ENCODE assay signal across 5 mouse cellular contexts in the genomic region with DNA sequence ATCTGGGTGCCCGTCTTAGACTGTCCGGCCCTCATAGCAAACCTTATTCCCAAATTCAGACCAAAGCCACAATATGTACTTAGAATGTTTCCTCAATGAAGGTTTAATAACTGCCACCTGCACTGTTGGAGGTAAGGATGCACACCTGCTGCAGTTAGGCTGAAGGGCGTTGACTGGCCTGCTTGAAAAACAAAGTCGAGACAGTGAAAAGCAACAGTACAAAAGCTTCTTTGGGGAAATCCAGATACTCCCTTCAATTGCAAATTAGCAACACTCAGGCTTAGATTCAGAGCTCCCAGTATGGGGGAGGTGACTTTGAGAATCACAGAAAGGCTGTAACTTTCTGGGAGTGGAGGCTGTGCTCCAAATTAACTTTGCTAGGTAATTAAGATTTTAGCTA.
DNase-seq lines count a peak whose midpoint lies in the region; TF ChIP-seq lines count a peak whose summit lies in the region.
"Not testable (repeated sequence)": the region's sequence is repeated elsewhere in the genome, so short reads cannot be mapped to it uniquely, and the experiment has no call there.

No protein-coding gene starts in this region.

- TF ChIP-seq POLR2A in ES-Bruce4 (IDR thresholded peaks at IDR 0.05; ENCODE audit: insufficient read depth, low read length), result not testable (repeated sequence)

- peak; percentile 74 for TF ChIP-seq EP300 in ES-Bruce4 (IDR thresholded peaks at IDR 0.05; ENCODE audit: insufficient read depth, low read depth, low read length)

- H3K27me3 ChIP-seq in ES-Bruce4 (ENCODE audit: control insufficient read depth, insufficient read depth, low read length, poor library complexity, severe bottlenecking), result not testable (repeated sequence)

- not testable (repeated sequence) for H3K9ac ChIP-seq in ES-Bruce4 (ENCODE audit: low read depth, poor library complexity, severe bottlenecking); ES-E14 (ENCODE audit: insufficient read depth, low read depth, low read length, poor library complexity, severe bottlenecking)

- peak overlapping the region; percentile 45; the same call in 1 of the 2 replicates for H3K27ac ChIP-seq in ES-Bruce4 (ENCODE audit: insufficient read depth, low read length)
- peak overlapping the region; percentile 47; the same call in 1 of the 2 replicates for H3K27ac ChIP-seq in ES-E14 (ENCODE audit: insufficient read depth, low read depth, low read length, poor library complexity, severe bottlenecking)

- H3K36me3 ChIP-seq in ES-Bruce4 (ENCODE audit: control insufficient read depth, insufficient read depth, low read length, poor library complexity, severe bottlenecking); ES-E14 (ENCODE audit: control insufficient read depth, insufficient read depth, low read length, poor library complexity, severe bottlenecking): not testable (repeated sequence)

- peak; percentile 91 for DNase-seq in ES-CJ7 (ENCODE audit: low read depth, low spot score)
- DNase-seq in ES-E14 (ENCODE audit: low read depth, low spot score), result not testable (repeated sequence)
- peak; percentile 95 for DNase-seq in R1 (ENCODE audit: low read depth, low spot score)
- peak; percentile 76 for DNase-seq in ZHBTc4 (ENCODE audit: low read depth, low spot score)

- H3K4me1 ChIP-seq in ES-Bruce4 (ENCODE audit: control insufficient read depth, insufficient read depth, low read length); ES-E14 (ENCODE audit: control insufficient read depth in 2 of 2, insufficient read depth in 2 of 2, low read length in 2 of 2, poor library complexity in 1 of 2): not testable (repeated sequence)

- peaks cover 24% of the 10 kb centered on the region for H3K9me3 ChIP-seq in ES-Bruce4 (replicated peaks; ENCODE audit: control insufficient read depth, insufficient read depth, low read length, poor library complexity, severe bottlenecking)
- not testable (repeated sequence) for H3K9me3 ChIP-seq in ES-E14 (ENCODE audit: control insufficient read depth, insufficient read depth, low read depth, low read length)

- not testable (repeated sequence) for H3K4me3 ChIP-seq in ES-Bruce4 (ENCODE audit: low read depth, low read length); ES-E14 (ENCODE audit: insufficient read depth in 1 of 2, low read depth in 1 of 2, low read length in 2 of 2, poor library complexity in 1 of 2, severe bottlenecking in 1 of 2)

- TF ChIP-seq CTCF in ES-Bruce4 (IDR thresholded peaks at IDR 0.05; ENCODE audit: low read depth, low read length), result not testable (repeated sequence)

- in situ Hi-C loops in ES-E14 (cut with MboI; ENCODE audit: low sequenced_read_pairs in 2 of 2, unreplicated experiment in 2 of 2), result not testable (repeated sequence)
